Mouse (Mus musculus) neural tube, embryonic 10.5 days (tissue): ENCODE results near the gene Caskin1.
"Not testable (repeated sequence)": the region's sequence is repeated elsewhere in the genome, so short reads cannot be mapped to it uniquely, and the experiment has no call there.

Source experiments
- DNase-seq: peaks from one replicate; pipeline ENCODE4 v3.0.0-alpha.2; 2017; ENCODE audit warnings: low spot score; ENCODE audit errors: extremely low spot score

Gene Caskin1

DNA sequence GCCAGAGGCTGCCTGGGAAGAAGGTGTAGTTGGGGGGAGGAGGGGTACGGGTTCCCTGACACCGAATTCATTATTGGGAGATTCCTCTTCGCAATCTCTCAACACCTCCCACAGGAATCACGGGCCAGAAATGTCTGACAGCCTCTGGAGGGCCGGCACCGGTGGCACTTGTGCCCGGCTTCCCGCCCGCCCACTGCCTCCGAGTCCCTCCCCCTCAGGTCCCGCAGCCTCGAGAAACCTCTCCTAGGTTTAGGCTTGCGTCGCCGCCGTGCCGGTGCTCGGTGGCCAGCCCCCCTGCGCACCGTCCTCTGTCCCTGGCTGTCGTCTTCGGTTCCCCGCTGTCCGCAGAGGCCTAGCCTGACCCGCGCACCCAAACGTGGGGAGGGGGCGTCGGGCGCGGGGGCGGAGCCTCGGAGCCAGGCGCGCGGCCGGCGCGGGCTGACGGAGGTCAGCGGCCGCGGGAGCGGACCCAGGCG is at the start of gene Caskin1:
TSS of gene Caskin1 (plus strand) at position 416 of the 476 bp plus-strand sequence.
- DNase-seq = peak; percentile 60

GRCm38 (mm10) chr17:24440377-24440776 is 48.0 kb upstream of the Caskin1 start:
- DNase-seq = no peak

DNA sequence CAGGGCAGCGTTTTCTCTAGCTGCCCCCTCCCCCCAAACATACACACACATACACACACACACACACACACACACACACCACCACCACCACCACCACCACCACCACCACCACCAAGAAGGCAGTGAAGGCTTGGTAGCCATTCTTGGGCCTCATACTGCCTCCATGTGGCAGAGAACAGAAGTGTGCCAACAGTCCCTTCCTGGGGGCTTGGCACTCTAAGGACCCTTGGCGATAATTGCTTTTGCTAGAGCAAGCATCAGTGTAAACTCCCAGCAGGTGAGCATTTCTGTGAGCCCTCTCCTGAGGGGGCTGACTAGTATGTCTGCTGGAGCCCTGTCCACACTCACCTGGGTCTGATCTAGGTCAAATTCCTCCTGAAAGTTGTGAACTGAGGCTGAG is 47.3 kb upstream of the Caskin1 start:
- no peak for DNase-seq

- DNase-seq = no peak
Observed at GRCm38 (mm10) chr17:24442107-24442506, 46.3 kb upstream of the Caskin1 start.

DNA sequence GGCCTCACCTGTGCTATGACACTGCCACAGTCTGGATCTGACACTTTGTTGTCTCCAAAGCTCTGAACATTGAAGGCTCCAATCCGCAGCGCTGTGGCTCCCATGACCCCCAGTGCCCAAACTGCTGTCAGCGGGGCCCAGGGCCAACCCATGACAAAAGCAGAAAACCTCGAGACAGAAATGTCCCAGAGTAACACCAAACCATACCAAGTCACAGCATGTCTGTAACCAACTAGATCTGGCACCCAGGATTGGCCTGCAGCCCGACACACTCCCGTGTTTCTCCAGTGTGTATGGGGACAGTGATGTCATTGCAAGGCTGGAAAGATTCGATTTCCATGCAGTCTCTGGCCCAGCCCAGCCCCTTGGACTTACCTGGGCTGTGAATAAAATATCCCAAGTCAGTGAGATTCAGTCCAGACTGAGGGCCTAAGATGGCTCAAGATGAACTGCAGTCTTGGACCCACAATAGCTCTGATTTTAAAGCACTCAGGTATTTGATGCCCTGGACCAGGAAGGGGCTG is 45.7 kb upstream of the Caskin1 start, which contains the start of gene Dnase1l2:
TSS of gene Dnase1l2 (minus strand) at position 474 of the 524 bp plus-strand sequence.
- no peak for DNase-seq

GRCm38 (mm10) chr17:24443409-24443808 is 45.0 kb upstream of the Caskin1 start:
- DNase-seq = no peak

GRCm38 (mm10) chr17:24446590-24446989 is 41.8 kb upstream of the Caskin1 start:
- no peak for DNase-seq

GRCm38 (mm10) chr17:24449507-24449906 is 38.9 kb upstream of the Caskin1 start:
- DNase-seq = no peak

DNA sequence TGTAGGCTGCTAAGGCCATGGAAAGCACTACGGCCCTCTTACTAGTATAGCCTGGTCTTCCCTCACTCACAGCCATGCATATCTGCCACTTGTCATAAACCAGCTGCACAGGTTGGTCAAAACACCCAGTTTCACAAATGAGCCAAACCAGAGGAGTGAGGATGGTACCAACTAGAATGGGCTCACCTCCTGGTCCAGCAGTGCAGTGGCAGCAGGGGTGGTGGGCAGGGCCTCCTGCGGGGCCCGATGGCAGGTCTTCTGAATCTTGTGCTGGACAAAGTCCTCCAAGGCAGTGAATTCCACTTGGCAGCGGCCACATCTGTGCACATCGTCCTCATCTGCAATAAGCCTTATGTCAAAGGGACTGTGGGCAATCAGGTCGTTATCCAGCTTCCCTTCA is 37.2 kb upstream of the Caskin1 start:
- no peak for DNase-seq

GRCm38 (mm10) chr17:24453372-24453771 is 35.0 kb upstream of the Caskin1 start:
- no peak for DNase-seq

GRCm38 (mm10) chr17:24454218-24454755 is 34.1 kb upstream of the Caskin1 start:
- DNase-seq = no peak

DNA sequence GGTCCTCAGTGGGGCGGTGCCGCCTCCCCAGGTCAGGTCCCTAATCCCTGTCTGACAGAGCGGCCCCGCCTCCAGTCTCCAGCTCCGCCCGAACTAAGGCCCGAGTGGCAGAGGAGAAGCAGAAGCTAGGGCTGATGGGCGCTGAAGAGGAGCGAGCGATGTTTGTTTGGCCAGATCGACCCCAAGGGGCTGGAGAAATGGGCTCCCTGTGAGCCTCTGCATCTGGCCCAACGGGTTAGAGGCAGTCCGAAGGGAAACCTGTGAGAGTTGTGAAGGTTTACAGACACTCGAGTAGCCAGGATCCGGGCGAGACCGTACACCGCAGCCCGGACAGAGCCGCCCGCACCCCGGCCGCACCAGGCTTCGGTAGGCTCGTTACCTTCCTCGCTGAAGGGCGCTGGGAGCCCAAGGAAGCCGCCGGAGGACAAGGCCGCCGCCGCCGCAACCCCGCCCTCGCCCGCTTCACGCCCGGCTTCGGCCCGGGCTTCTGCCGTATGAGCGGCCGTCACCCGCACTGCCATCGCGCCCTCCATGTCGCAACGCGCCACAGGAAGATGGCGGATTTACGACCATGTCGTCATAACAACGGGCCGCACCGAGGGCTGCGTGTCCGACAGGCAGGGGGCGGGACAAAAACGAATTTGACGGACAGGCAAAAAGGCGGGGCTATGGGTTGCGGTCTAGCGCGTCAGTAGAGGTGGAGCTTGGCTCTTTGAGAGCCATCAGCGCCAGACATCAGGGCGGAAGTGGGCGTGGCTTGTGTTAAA is 33.5 kb upstream of the Caskin1 start:
- peak; percentile 98 for DNase-seq

- DNase-seq = not testable (repeated sequence)
Observed at GRCm38 (mm10) chr17:24455523-24456206, 32.7 kb upstream of the Caskin1 start.

DNA sequence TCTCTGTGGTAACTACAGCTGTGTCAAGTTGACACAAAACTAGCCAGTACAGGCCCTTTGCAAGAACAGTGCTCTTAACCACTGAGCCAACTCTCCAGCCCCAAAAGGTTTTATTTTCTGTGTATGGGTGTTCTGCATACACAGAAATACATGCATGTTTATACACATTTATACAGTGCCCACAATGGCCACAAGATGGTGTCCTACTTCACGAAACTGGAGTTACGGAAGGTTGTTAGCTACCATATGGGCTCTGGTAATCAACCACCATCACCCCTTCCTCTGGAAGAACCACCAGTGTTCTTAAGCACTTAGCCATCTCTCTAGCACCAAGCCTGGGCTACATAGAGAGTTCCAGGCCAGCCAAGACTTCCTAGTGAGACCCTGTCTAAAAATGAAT is 26.8 kb upstream of the Caskin1 start:
- no peak for DNase-seq

- no peak for DNase-seq
Observed at GRCm38 (mm10) chr17:24462932-24463331, 25.5 kb upstream of the Caskin1 start.

GRCm38 (mm10) chr17:24463374-24464133 is 24.8 kb upstream of the Caskin1 start:
- no peak for DNase-seq

- DNase-seq = no peak
Observed at GRCm38 (mm10) chr17:24468636-24469246, 19.7 kb upstream of the Caskin1 start.

- DNase-seq = no peak
Observed at GRCm38 (mm10) chr17:24469336-24469909, 19.0 kb upstream of the Caskin1 start.

GRCm38 (mm10) chr17:24469910-24470602 is 18.3 kb upstream of the Caskin1 start, which contains the start of the genes E4f1 and Pgp:
Gene E4f1, minus strand, starts transcription at chr17:24470313.
Gene Pgp, plus strand, starts transcription at chr17:24470392.
- DNase-seq = peak; percentile 98
